Comparison of ENCODE assay signal across 16 mouse cellular contexts in the genomic region with DNA sequence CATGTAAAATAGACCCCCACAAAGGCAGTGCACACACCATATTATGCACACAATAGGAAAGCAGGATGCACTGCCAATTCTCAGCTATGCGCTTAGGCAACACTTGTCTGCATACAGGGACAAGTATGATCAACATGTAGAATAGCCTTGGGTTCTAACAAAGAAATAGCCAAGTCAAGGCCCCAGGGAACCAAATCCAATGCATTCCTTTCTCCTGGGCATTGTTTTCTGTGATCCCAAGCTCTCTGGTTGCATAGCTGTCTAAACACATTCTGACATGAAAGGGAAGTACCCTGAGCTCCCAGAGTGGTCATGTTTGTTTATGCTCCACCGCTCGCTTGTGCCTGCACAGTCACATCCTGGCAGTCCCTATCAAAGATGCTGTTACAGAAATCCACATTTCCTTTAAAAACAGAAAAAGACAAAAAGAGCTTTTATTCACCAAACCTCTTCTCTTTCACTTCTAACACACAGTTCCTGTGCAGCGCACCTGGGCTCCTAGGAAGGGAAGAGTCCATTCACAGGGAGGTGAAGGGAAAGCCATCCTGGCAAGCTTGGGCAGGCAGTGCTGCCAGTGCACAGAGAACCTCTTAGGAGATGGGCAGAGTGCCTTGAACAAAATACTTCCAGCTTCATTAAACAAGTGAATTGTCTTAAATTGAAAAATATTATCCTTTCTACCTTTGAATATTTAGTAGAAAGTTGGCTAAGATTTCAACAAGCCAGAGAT.
A peak's percentile ranks its signal among the peaks of the same experiment; 100 is the strongest.
DNase-seq lines count a peak whose midpoint lies in the region; ATAC-seq and TF ChIP-seq lines count a peak whose summit lies in the region.
"Had no signal": no experiment of that assay in that cellular context is flagged by ENCODE, and none has a peak within 500 bp of the region (broad histone marks: within the 10 kb centered on the region; RNA-seq: fewer than 3 reads in every experiment).

No protein-coding gene starts in this region.

- no peak for TF ChIP-seq POLR2A in testis, adult 2 months (IDR thresholded peaks at IDR 0.05; ENCODE audit: control insufficient read depth, low read depth, low read length)

- H3K4me1 ChIP-seq in forebrain, embryonic 14.5 days (ENCODE audit: control insufficient read depth, insufficient read depth, low read length): no peaks in the 10 kb centered on the region
- peaks cover 4% of the 10 kb centered on the region; the same call in 1 of the 2 replicates for H3K4me1 ChIP-seq in forebrain, embryonic 16.5 days (replicated peaks; ENCODE audit: control insufficient read depth, insufficient read depth, low read length)
- no peaks in the 10 kb centered on the region for H3K4me1 ChIP-seq in testis, adult 2 months (ENCODE audit: control insufficient read depth, insufficient read depth, low read length)

- no peak overlapping the region for H3K4me3 ChIP-seq in forebrain, embryonic 14.5 days (ENCODE audit: low read depth, low read length)
- no peak overlapping the region for H3K4me3 ChIP-seq in forebrain, embryonic 16.5 days (replicated peaks; ENCODE audit: low read length)
- H3K4me3 ChIP-seq in testis, adult 2 months (ENCODE audit: control insufficient read depth, low read depth, low read length): peak overlapping the region; percentile 18; the same call in 1 of the 2 replicates
- H3K4me3 ChIP-seq: forebrain, embryonic 13.5 days; heart, embryonic 15.5 days; limb, embryonic 13.5 days had no signal

- no peak overlapping the region for H3K4me2 ChIP-seq in forebrain, embryonic 14.5 days (ENCODE audit: low read length)
- no peak overlapping the region for H3K4me2 ChIP-seq in forebrain, embryonic 16.5 days (ENCODE audit: low read length)
- H3K4me2 ChIP-seq: forebrain, embryonic 13.5 days; heart, embryonic 15.5 days; limb, embryonic 13.5 days had no signal

- no peak for TF ChIP-seq CTCF in testis, adult 2 months (IDR thresholded peaks at IDR 0.05; ENCODE audit: control insufficient read depth, insufficient read depth, insufficient replicate concordance, low read depth, low read length)

- no peak overlapping the region for H3K27ac ChIP-seq in forebrain, embryonic 14.5 days (ENCODE audit: low read depth, low read length)
- H3K27ac ChIP-seq in forebrain, embryonic 16.5 days (ENCODE audit: low read length): no peak overlapping the region
- H3K27ac ChIP-seq in testis, adult 2 months (ENCODE audit: control insufficient read depth, insufficient read depth, low read depth, low read length): no peak overlapping the region
- H3K27ac ChIP-seq: forebrain, embryonic 13.5 days; heart, embryonic 15.5 days; limb, embryonic 13.5 days had no signal

- no peak overlapping the region for H3K9ac ChIP-seq in forebrain, embryonic 14.5 days (ENCODE audit: low read length)
- no peak overlapping the region for H3K9ac ChIP-seq in forebrain, embryonic 16.5 days (replicated peaks; ENCODE audit: low read depth, low read length)
- H3K9ac ChIP-seq: forebrain, embryonic 13.5 days; heart, embryonic 15.5 days; limb, embryonic 13.5 days; liver, postnatal 0 days had no signal

- no peaks in the 10 kb centered on the region for H3K36me3 ChIP-seq in forebrain, embryonic 14.5 days (ENCODE audit: control insufficient read depth, insufficient read depth, low read length)
- no peaks in the 10 kb centered on the region for H3K36me3 ChIP-seq in forebrain, embryonic 16.5 days (ENCODE audit: control insufficient read depth, insufficient read depth)
- H3K36me3 ChIP-seq in testis, adult 2 months (ENCODE audit: control insufficient read depth, insufficient read depth, low read length): no peaks in the 10 kb centered on the region
- H3K36me3 ChIP-seq: heart, embryonic 15.5 days; limb, embryonic 13.5 days had no signal

- peak; percentile 36 for DNase-seq in forebrain, embryonic 14.5 days (ENCODE audit: low spot score)
- no peak for DNase-seq in testis, postnatal 14 days (ENCODE audit: low spot score)
- peak; percentile 45 for DNase-seq in mesoderm, embryonic 11.5 days (ENCODE audit: low read depth, low spot score)
- no peak for DNase-seq in adipocyte (ENCODE audit: low spot score)
- no peak for DNase-seq in kidney, adult 11 months
- DNase-seq in adrenal gland, adult 8-10 months: no peak
- DNase-seq: B cell, adult 2 months; gastrocnemius, postnatal 36 days; kidney, postnatal 25 days; liver, postnatal 0 days; thymus, adult 2 months had no signal

- 40% methylated on average over 4 of the region's 4 CpGs for WGBS in forebrain, embryonic 14.5 days
- WGBS in forebrain, embryonic 16.5 days: 29% methylated on average over 4 of the region's 4 CpGs

- no peak for ATAC-seq in forebrain, embryonic 14.5 days
- no peak for ATAC-seq in forebrain, embryonic 16.5 days
- ATAC-seq: forebrain, embryonic 13.5 days; liver, postnatal 0 days had no signal

- H3K27me3 ChIP-seq in forebrain, embryonic 14.5 days (replicated peaks; ENCODE audit: control insufficient read depth, insufficient read depth, low read length): no peaks in the 10 kb centered on the region
- H3K27me3 ChIP-seq in forebrain, embryonic 16.5 days (replicated peaks; ENCODE audit: control insufficient read depth, insufficient read depth, low read length): no peaks in the 10 kb centered on the region
- H3K27me3 ChIP-seq in testis, adult 2 months (ENCODE audit: control insufficient read depth, insufficient read depth, low read length): no peaks in the 10 kb centered on the region
- H3K27me3 ChIP-seq: forebrain, embryonic 13.5 days; heart, embryonic 15.5 days; limb, embryonic 13.5 days had no signal

- H3K9me3 ChIP-seq in forebrain, embryonic 14.5 days (replicated peaks; ENCODE audit: control insufficient read depth, low read length): no peaks in the 10 kb centered on the region
- no peaks in the 10 kb centered on the region for H3K9me3 ChIP-seq in forebrain, embryonic 16.5 days (ENCODE audit: control insufficient read depth, low read length)
- H3K9me3 ChIP-seq: forebrain, embryonic 13.5 days; heart, embryonic 15.5 days; limb, embryonic 13.5 days had no signal

Comparison
In these comparisons a context has a peak if more than half of its experiments do, and no peak if none do; other contexts are left out.
1. DNase-seq: peak in forebrain, embryonic 14.5 days (single experiment) and mesoderm, embryonic 11.5 days (single experiment); none in testis, postnatal 14 days (single experiment), adipocyte (single experiment), kidney, adult 11 months (single experiment) and adrenal gland, adult 8-10 months (single experiment).